Comparison of ENCODE assay signal across 9 mouse cellular contexts in the genomic region with DNA sequence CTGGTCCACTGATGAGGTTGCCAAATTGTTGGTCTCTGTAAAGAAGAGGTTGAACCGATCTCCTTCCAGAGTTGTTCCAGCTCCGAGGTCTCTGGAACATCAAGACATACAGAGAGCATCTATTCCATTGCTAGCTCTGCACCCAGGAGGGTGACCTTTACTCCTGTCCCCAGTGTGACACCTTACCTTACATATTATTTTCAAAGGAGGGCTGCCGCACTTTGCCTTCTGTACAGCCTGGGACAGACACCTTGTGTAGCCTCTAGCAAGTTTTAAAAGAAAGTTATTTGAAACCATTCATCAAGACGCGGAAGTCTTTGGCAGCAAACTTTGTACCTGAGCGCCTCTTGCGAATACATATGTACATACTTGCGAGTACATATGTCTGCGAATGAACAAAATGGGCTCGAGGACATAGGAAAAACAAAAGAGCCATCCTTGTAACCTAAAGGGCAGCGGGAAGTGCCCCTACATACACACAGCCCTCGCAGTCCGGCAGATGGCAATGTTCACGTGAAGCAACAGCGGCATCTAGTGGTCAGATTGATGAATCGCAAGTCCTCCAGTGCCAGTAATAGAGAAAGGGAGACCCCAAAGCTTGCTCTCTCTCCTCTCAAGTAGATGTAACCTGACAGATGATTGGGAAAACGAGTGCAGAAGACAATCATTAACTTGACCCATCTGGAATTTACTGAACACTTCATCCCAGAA.
DNase-seq lines count a peak whose midpoint lies in the region; ATAC-seq and TF ChIP-seq lines count a peak whose summit lies in the region.
"Had no signal": no experiment of that assay in that cellular context is flagged by ENCODE, and none has a peak within 500 bp of the region (broad histone marks: within the 10 kb centered on the region; RNA-seq: fewer than 3 reads in every experiment).

No protein-coding gene starts in this region.

- H3K27ac ChIP-seq in embryonic facial prominence, embryonic 15.5 days (replicated peaks): no peak overlapping the region
- no peak overlapping the region for H3K27ac ChIP-seq in layer of hippocampus, adult 2 months

- H3K9ac ChIP-seq in embryonic facial prominence, embryonic 15.5 days: no peak overlapping the region

- H3K27me3 ChIP-seq in embryonic facial prominence, embryonic 15.5 days: no peaks in the 10 kb centered on the region

- H3K36me3 ChIP-seq in embryonic facial prominence, embryonic 15.5 days: no peaks in the 10 kb centered on the region

- 17% methylated on average over 17 of the region's 17 CpGs for WGBS in embryonic facial prominence, embryonic 15.5 days

- ATAC-seq in embryonic facial prominence, embryonic 15.5 days (ENCODE audit: insufficient number of reproducible peaks, low FRiP score, low TSS enrichment, low read depth): peak; percentile 56; the same call in 1 of the 2 replicates
- ATAC-seq in hematopoietic stem cell, adult 5-6 weeks (replicated peaks in 1 of 2; ENCODE audit: insufficient read depth in 1 of 2, low FRiP score in 2 of 2, low TSS enrichment in 1 of 2, low read depth in 1 of 2, poor library complexity in 2 of 2, severe bottlenecking in 2 of 2): peak; percentile 76 to 88

- 0 out of 2 replicates have a peak, but pooled peaks cover 3% of the 10 kb centered on the region for H3K4me1 ChIP-seq in embryonic facial prominence, embryonic 15.5 days

- peak; percentile 42 for DNase-seq in Muller cell, postnatal 12 days (ENCODE audit: inconsistent ontology term)
- peak; percentile 79 for DNase-seq in brain, embryonic 14.5 days (ENCODE audit: low read depth)
- peak in 1 of 2 experiments; percentile 67 for DNase-seq in layer of hippocampus, adult 2 months (ENCODE audit: low spot score in 2 of 2)
- DNase-seq in lung, postnatal 14 days: peak; percentile 77
- peak; percentile 33 for DNase-seq in retina, adult 2 months (ENCODE audit: low read depth, low spot score)
- peak; percentile 35 to 42 for DNase-seq in urinary bladder, postnatal 36 days (ENCODE audit: low spot score in 2 of 2)

- peak overlapping the region; percentile 39 for H3K4me2 ChIP-seq in embryonic facial prominence, embryonic 15.5 days (replicated peaks)

- H3K4me3 ChIP-seq in embryonic facial prominence, embryonic 15.5 days (replicated peaks): no peak overlapping the region; the same call in 1 of the 2 replicates
- H3K4me3 ChIP-seq in layer of hippocampus, adult 2 months: no peak overlapping the region
- H3K4me3 ChIP-seq: myocyte had no signal

- peak; percentile 98 for TF ChIP-seq CTCF in brain, embryonic 14.5 days (IDR thresholded peaks at IDR 0.05; ENCODE audit: borderline replicate concordance, extremely low read depth, insufficient read depth, insufficient read length)
- peak; percentile 96 for TF ChIP-seq CTCF in layer of hippocampus, adult 2 months (conservative IDR thresholded peaks at IDR 0.05)

- TF ChIP-seq POLR2A in brain, embryonic 14.5 days (IDR thresholded peaks at IDR 0.05; ENCODE audit: borderline replicate concordance, extremely low read depth, insufficient read depth, insufficient read length, poor library complexity, severe bottlenecking): no peak

- H3K9me3 ChIP-seq in embryonic facial prominence, embryonic 15.5 days (replicated peaks): no peaks in the 10 kb centered on the region
